ENCODE assay signal across 13 mouse cellular contexts in genomic region chr5:9911089-9911473, GRCm38 (mm10).
"Had no signal": no experiment of that assay in that cellular context is flagged by ENCODE, and none has a peak within 500 bp of the region (broad histone marks: within the 10 kb centered on the region; RNA-seq: fewer than 3 reads in every experiment).

No protein-coding gene starts in this region.

- H3K4me2 ChIP-seq: liver, embryonic 11.5 days; liver, embryonic 15.5 days; neural tube, embryonic 15.5 days had no signal

- H3K27ac ChIP-seq: layer of hippocampus, adult 2 months; limb, embryonic 10.5 days; liver, embryonic 15.5 days; neural tube, embryonic 15.5 days had no signal

- ATAC-seq: lung, postnatal 0 days had no signal

- H3K4me1 ChIP-seq: limb, embryonic 10.5 days; liver, embryonic 15.5 days; neural tube, embryonic 15.5 days had no signal

- H3K27me3 ChIP-seq: liver, embryonic 15.5 days; neural tube, embryonic 15.5 days had no signal

- H3K9ac ChIP-seq: liver, embryonic 15.5 days; neural tube, embryonic 15.5 days had no signal

- H3K36me3 ChIP-seq: limb, embryonic 10.5 days; liver, embryonic 15.5 days; neural tube, embryonic 15.5 days had no signal

- H3K9me3 ChIP-seq: limb, embryonic 10.5 days; liver, embryonic 15.5 days; neural tube, embryonic 15.5 days had no signal

- DNase-seq: kidney, adult 18-20 months; kidney, postnatal 10 days; kidney, postnatal 4 days; lung, adult 2 months; lung, postnatal 36 days; right cerebral cortex, postnatal 25 days; thymus, postnatal 36 days had no signal

- H3K4me3 ChIP-seq: layer of hippocampus, adult 2 months; limb, embryonic 10.5 days; liver, embryonic 15.5 days; neural tube, embryonic 15.5 days had no signal
